Mouse (Mus musculus) left cerebral cortex, adult 9 months (tissue): ENCODE results near the gene Ifna11.
"Not testable (repeated sequence)": the region's sequence is repeated elsewhere in the genome, so short reads cannot be mapped to it uniquely, and the experiment has no call there.

Experiments used
- DNase-seq, 2 experiments: peaks; one replicate each; pipeline ENCODE4 v3.0.0; 2022; ENCODE audit warnings: low spot score in 2 of 2

Ifna11 gene

DNA sequence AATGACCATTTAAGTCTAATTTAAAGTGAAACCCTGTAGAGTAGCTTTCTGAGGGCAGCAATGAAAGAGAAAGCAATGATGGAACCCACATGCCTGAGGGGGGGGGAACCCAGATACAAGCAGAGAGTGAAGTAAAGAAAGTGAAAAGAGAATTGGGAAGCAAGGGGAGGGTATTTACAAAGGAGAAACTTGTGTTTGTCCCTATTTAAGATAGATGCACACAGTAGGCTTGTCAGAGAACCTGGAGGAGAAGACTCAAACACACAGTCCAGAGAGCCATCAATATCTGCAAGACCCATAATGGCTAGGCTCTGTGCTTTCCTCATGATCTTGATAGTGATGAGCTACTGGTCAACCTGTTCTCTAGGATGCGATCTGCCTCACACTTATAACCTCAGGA lies at the start of gene Ifna11:
TSS of gene Ifna11 (plus strand) at position 301 of the 400 bp plus-strand sequence.
- no peak for DNase-seq

DNA sequence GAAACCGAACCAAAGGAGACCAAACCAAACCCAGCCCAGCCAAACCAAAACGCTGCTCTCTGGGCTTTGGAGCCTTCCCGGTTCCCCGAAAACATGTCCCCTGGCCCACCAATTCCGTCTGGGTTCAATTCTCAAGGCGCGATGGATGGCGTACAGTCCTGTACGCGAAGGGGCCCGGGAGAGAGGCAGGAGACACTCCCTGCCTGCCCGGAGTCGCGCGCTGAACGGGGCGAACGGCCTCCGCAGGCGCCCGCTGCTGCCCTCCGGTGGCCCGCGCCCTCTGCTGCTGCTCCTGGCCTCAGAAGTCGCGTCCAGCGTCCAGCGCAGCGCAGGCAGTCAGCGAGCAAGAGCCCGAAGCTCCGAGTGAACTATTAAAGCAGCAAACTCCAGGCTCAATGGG lies 46.2 kb upstream of the Ifna11 start, which contains the start of gene Gm13290:
TSS of gene Gm13290 (plus strand) at position 301 of the 400 bp plus-strand sequence.
- not testable (repeated sequence) for DNase-seq

- DNase-seq, result not testable (repeated sequence)
Observed at GRCm38 (mm10) chr4:88776622-88777021, 43.1 kb upstream of the Ifna11 start, which contains the start of gene Gm13289. Gene Gm13289, plus strand, starts transcription at chr4:88776922.

DNA sequence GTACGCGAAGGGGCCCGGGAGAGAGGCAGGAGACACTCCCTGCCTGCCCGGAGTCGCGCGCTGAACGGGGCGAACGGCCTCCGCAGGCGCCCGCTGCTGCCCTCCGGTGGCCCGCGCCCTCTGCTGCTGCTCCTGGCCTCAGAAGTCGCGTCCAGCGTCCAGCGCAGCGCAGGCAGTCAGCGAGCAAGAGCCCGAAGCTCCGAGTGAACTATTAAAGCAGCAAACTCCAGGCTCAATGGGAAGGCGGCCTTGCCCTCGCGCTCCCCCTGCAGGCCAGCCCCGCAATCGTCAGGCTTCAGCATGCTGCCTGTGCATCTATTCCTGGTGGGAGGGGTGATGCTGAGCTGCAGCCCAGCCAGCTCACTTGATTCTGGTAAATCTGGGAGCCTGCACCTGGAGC lies 40.2 kb upstream of the Ifna11 start, which contains the start of gene Gm13272:
TSS of gene Gm13272 (plus strand) at position 301 of the 400 bp plus-strand sequence.
- not testable (repeated sequence) for DNase-seq

DNA sequence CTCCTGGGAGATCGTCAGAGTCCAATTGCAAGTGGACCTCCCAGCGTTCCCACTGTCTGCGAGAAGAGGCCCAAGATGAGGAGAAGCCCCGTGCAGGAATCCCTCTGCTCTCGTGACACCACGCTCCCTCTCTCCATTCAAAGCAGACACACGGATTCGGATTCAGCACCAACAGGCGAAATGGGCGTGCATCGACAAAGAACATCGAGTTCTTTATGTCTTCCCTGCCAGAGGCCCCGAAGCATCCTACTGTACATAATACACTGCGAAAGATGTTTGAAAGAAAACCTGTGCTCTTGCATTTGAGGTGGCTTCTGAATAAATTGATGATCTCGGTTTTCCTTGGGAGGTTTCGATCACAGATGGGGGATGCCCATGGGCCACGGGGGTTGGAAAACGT lies 39.4 kb upstream of the Ifna11 start:
- not testable (repeated sequence) for DNase-seq

DNA sequence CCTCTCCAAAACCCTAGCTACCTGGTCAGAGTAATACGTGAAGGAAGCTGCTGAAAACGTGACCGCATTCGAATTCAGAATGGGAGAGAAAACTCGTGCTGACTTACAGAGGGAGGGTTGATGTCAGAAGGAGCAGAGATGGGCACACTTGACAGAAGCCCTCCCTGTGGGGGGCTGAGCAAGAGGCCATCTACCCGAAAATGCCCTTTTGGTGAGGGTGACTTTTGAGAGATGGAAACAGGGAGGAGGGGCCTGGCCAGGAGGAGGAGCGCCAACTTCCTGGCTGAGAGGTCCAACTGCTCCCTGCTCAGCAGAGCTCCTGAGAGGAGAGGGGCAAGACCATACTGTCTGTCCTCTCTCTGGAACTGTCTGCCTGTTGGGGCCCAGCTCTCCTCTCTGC lies 37.9 kb upstream of the Ifna11 start, which contains the start of gene Ifnz:
TSS of gene Ifnz (plus strand) at position 301 of the 400 bp plus-strand sequence.
- DNase-seq, result not testable (repeated sequence)

GRCm38 (mm10) chr4:88782335-88782734 lies 37.4 kb upstream of the Ifna11 start:
- DNase-seq, result not testable (repeated sequence)

DNA sequence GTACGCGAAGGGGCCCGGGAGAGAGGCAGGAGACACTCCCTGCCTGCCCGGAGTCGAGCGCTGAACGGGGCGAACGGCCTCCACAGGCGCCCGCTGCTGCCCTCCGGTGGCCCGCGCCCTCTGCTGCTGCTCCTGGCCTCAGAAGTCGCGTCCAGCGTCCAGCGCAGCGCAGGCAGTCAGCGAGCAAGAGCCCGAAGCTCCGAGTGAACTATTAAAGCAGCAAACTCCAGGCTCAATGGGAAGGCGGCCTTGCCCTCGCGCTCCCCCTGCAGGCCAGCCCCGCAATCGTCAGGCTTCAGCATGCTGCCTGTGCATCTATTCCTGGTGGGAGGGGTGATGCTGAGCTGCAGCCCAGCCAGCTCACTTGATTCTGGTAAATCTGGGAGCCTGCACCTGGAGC lies 34.4 kb upstream of the Ifna11 start, which contains the start of gene Gm13276:
TSS of gene Gm13276 (plus strand) at position 301 of the 400 bp plus-strand sequence.
- not testable (repeated sequence) for DNase-seq

DNA sequence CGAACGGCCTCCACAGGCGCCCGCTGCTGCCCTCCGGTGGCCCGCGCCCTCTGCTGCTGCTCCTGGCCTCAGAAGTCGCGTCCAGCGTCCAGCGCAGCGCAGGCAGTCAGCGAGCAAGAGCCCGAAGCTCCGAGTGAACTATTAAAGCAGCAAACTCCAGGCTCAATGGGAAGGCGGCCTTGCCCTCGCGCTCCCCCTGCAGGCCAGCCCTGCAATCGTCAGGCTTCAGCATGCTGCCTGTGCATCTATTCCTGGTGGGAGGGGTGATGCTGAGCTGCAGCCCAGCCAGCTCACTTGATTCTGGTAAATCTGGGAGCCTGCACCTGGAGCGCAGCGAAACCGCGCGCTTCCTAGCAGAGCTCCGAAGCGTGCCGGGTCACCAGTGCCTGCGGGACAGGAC lies 31.4 kb upstream of the Ifna11 start, which contains the start of gene Gm13277:
TSS of gene Gm13277 (plus strand) at position 231 of the 400 bp plus-strand sequence.
- DNase-seq, result peak; percentile 22 to 74

GRCm38 (mm10) chr4:88791250-88791649 lies 28.5 kb upstream of the Ifna11 start, which contains the start of gene Gm13278:
Gene Gm13278, plus strand, starts transcription at chr4:88791550.
- not testable (repeated sequence) for DNase-seq

- DNase-seq, result peak; percentile 46 to 74
Observed at GRCm38 (mm10) chr4:88793936-88794675, 25.7 kb upstream of the Ifna11 start, which contains the start of gene Gm13275. Gene Gm13275, plus strand, starts transcription at chr4:88794487.

DNA sequence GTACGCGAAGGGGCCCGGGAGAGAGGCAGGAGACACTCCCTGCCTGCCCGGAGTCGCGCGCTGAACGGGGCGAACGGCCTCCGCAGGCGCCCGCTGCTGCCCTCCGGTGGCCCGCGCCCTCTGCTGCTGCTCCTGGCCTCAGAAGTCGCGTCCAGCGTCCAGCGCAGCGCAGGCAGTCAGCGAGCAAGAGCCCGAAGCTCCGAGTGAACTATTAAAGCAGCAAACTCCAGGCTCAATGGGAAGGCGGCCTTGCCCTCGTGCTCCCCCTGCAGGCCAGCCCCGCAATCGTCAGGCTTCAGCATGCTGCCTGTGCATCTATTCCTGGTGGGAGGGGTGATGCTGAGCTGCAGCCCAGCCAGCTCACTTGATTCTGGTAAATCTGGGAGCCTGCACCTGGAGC lies 22.7 kb upstream of the Ifna11 start, which contains the start of gene Gm13279:
TSS of gene Gm13279 (plus strand) at position 301 of the 400 bp plus-strand sequence.
- DNase-seq, result not testable (repeated sequence)

- not testable (repeated sequence) for DNase-seq
Observed at GRCm38 (mm10) chr4:88799365-88799764, 20.4 kb upstream of the Ifna11 start, which contains the start of gene Gm13285. Gene Gm13285, plus strand, starts transcription at chr4:88799665.

DNA sequence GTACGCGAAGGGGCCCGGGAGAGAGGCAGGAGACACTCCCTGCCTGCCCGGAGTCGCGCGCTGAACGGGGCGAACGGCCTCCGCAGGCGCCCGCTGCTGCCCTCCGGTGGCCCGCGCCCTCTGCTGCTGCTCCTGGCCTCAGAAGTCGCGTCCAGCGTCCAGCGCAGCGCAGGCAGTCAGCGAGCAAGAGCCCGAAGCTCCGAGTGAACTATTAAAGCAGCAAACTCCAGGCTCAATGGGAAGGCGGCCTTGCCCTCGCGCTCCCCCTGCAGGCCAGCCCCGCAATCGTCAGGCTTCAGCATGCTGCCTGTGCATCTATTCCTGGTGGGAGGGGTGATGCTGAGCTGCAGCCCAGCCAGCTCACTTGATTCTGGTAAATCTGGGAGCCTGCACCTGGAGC lies 16.8 kb upstream of the Ifna11 start, which contains the start of gene Gm13287:
TSS of gene Gm13287 (plus strand) at position 301 of the 400 bp plus-strand sequence.
- DNase-seq, result not testable (repeated sequence)

GRCm38 (mm10) chr4:88805231-88805630 lies 14.5 kb upstream of the Ifna11 start, which contains the start of gene Gm13288:
Gene Gm13288, plus strand, starts transcription at chr4:88805531.
- DNase-seq, result not testable (repeated sequence)

GRCm38 (mm10) chr4:88805761-88806160 lies 14.0 kb upstream of the Ifna11 start:
- peak in 1 of 2 experiments; percentile 3 for DNase-seq

DNA sequence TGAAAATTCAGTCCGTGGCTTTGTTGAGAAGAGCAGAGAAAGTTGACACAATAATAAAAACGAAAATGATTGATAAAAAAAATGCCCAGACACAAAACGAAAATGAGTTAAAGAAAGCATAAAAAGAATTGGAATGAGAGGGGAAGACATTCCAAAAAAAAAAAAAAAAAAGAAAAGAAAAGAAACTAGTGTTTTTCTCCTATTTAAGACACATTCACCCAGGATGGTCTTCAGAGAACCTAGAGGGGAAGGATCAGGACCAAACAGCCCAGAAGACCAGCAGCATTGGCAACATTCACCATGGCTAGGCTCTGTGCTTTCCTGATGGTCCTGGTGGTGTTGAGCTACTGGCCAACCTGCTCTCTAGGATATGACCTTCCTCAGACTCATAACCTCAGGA lies 3.8 kb upstream of the Ifna11 start, which contains the start of gene Ifna7:
TSS of gene Ifna7 (plus strand) at position 301 of the 400 bp plus-strand sequence.
- DNase-seq, result no peak

DNA sequence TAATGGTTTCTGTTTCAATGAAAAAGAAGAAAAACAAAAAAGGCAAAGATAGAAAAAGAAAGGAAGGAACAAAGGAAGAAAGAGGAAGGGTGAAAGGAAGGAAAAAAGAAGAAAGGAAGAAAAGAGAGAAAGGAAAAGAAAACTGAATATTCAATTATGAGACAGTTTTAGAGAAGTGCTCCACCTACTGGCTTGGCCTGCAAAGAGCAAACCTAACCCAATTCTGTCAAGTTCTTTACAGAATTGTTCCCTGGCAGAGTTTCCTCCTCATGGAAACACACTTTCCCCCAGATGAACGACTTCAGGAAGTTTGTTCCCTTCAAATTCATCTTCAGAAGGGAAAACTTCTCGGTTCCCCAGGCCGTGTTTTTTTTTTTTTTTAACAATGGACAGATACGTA lies 3.2 kb downstream of the Ifna11 start:
- DNase-seq, result no peak

GRCm38 (mm10) chr4:88827116-88827515 lies 7.4 kb downstream of the Ifna11 start, which contains the start of gene Ifna6:
Gene Ifna6, plus strand, starts transcription at chr4:88827416.
- DNase-seq, result not testable (repeated sequence)

GRCm38 (mm10) chr4:88830523-88830922 lies 10.8 kb downstream of the Ifna11 start:
- peak in 1 of 2 experiments; percentile 27 for DNase-seq

DNA sequence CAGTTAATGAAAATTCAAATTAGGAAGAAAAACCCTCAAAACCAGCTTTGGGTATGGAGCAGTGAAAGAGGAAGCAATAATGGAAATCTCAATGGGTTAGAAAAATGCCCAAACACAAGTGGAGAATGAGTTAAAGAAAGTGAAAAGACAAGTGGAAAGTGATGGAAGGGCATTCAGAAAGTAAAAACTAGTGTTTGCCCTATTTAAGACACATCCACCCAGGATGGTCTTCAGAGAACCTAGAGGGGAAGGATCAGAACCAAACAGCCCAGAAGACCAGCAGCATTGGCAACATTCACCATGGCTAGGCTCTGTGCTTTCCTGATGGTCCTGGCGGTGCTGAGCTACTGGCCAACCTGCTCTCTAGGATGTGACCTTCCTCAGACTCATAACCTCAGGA lies 15.5 kb downstream of the Ifna11 start, which contains the start of gene Ifna5:
TSS of gene Ifna5 (plus strand) at position 301 of the 400 bp plus-strand sequence.
- not testable (repeated sequence) for DNase-seq

- DNase-seq, result peak in 1 of 2 experiments; percentile 7
Observed at GRCm38 (mm10) chr4:88838828-88839227, 19.1 kb downstream of the Ifna11 start.
